Mouse (Mus musculus) kidney, adult 2 months (tissue): Measurements from ENCODE around the gene Fam155a.

ENCODE experiments used
- CTCF ChIP-seq: fragments of 200-500 bp; conservative IDR thresholded peaks from 2 replicates; pipeline ENCODE4 v1.5.1; 2011; ENCODE audit warnings: low read depth, mild to moderate bottlenecking, control low read depth, low read length, moderate library complexity, mixed read lengths; ENCODE audit not compliant: insufficient read depth, insufficient read length
- POLR2A ChIP-seq: fragments of 200-500 bp; IDR thresholded peaks from one replicate; pipeline ENCODE4 v1.6.1; 2011; ENCODE audit warnings: low read depth, low read length, control low read depth

DNA sequence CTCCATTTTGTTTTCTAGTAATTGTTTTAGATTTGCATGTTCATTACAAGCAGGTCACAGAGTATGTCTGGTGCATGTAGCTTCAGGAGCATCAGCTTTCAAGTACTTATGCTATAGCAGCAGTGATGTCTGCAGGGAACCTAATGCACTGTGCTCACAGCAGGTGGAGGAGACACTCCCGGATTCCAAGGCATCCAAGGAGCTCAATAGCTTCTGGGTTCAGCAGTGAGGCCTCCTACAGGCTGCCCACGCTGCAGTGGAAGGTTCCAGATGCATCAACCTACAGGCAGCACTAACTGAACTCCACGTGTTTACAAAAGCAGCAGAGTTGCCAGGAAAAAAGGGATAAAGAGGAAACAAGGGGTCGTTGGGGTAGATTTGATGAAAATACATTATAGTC lies 559.2 kb downstream of the Fam155a start:
- TF ChIP-seq CTCF (no peak), POLR2A (no peak)
